ENCODE assay signal across 36 mouse cellular contexts in the genomic region with DNA sequence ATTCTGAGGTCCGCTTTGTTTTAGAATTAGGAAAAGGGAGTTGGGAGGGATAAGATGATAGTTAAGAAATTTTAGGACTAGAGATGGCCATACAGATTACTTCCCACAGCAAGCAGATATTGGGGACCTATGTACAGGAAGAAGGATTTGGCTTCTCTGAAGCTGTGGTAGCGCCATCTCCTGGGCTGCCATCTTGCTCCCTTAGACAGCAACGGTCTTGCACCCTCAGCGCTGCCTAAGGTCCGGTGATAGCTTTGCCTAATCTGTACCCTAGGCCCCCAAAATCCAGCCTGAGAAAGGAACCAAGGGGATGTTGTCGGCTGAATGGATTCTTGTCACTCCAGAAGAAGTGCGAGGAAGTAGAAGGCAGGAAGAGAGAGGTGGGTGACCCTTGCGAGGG. TPM values are rescaled to one million over a fixed set of nuclear protein-coding genes. Genes with fewer than 3 reads are reported as not detected.
A peak's percentile ranks its signal among the peaks of the same experiment; 100 is the strongest.
DNase-seq lines count a peak whose midpoint lies in the region; ATAC-seq and TF ChIP-seq lines count a peak whose summit lies in the region.
"Had no signal": no experiment of that assay in that cellular context is flagged by ENCODE, and none has a peak within 500 bp of the region (broad histone marks: within the 10 kb centered on the region; RNA-seq: fewer than 3 reads in every experiment).

No protein-coding gene starts in this region.

- 67% methylated on average over 8 of the region's 8 CpGs for WGBS in hindbrain, postnatal 0 days
- WGBS in hindbrain, embryonic 16.5 days = 71% methylated on average over 8 of the region's 8 CpGs
- WGBS in lung, postnatal 0 days = 50% methylated on average over 8 of the region's 8 CpGs
- WGBS in forebrain, embryonic 12.5 days = 60% methylated on average over 8 of the region's 8 CpGs

- DNase-seq in hindbrain, postnatal 0 days (ENCODE audit: low spot score) = no peak
- no peak for DNase-seq in lung, postnatal 0 days (ENCODE audit: low spot score)
- DNase-seq in lung, postnatal 25 days (ENCODE audit: low spot score) = no peak
- no peak for DNase-seq in brain, embryonic 14.5 days (ENCODE audit: low read depth)
- DNase-seq: adrenal gland, postnatal 25 days; B cell, adult 2 months; cerebellum, adult 18-20 months; cerebellum, postnatal 10 days; gastrocnemius, adult 2 months; gastrocnemius, postnatal 36 days; heart, adult 2 months; kidney, adult 18-20 months; kidney, postnatal 4 days; layer of hippocampus, postnatal 36 days; right cerebral cortex, adult 18-20 months; right cerebral cortex, postnatal 4 days; thymus, adult 2 months; thymus, postnatal 36 days had no signal

- H3K27me3 ChIP-seq in hindbrain, postnatal 0 days (ENCODE audit: insufficient read depth, low read length) = peaks cover 7% of the 10 kb centered on the region; the same call in 1 of the 2 replicates
- peaks cover 5% of the 10 kb centered on the region for H3K27me3 ChIP-seq in hindbrain, embryonic 16.5 days (replicated peaks; ENCODE audit: control insufficient read depth, insufficient read depth, low read length)
- H3K27me3 ChIP-seq in lung, postnatal 0 days (replicated peaks; ENCODE audit: insufficient read depth, low read length) = no peaks in the 10 kb centered on the region; the same call in 1 of the 2 replicates
- H3K27me3 ChIP-seq in E14TG2a.4 (ENCODE audit: insufficient read depth, low read length) = peaks cover 16% of the 10 kb centered on the region
- H3K27me3 ChIP-seq in forebrain, embryonic 12.5 days = peaks cover 52% of the 10 kb centered on the region

- no peak for ATAC-seq in hindbrain, postnatal 0 days
- ATAC-seq in hindbrain, embryonic 16.5 days = no peak
- ATAC-seq in lung, postnatal 0 days = no peak
- no peak for ATAC-seq in forebrain, embryonic 12.5 days (ENCODE audit: low FRiP score)
- ATAC-seq: forebrain, embryonic 15.5 days; midbrain, embryonic 16.5 days had no signal

- TF ChIP-seq CTCF in hindbrain, postnatal 0 days (IDR thresholded peaks at IDR 0.05; ENCODE audit: low read depth) = peak; percentile 35
- peak; percentile 37 for TF ChIP-seq CTCF in lung, postnatal 0 days (IDR thresholded peaks at IDR 0.05)
- peak; percentile 16 for TF ChIP-seq CTCF in E14TG2a.4 (conservative IDR thresholded peaks at IDR 0.05; ENCODE audit: low read length)
- TF ChIP-seq CTCF in brain, embryonic 14.5 days (IDR thresholded peaks at IDR 0.05; ENCODE audit: borderline replicate concordance, extremely low read depth, insufficient read depth, insufficient read length) = 0 out of 2 replicates have a peak, but pooled peaks have one; percentile 9

- H3K9ac ChIP-seq in hindbrain, postnatal 0 days (replicated peaks; ENCODE audit: low read length) = no peak overlapping the region
- H3K9ac ChIP-seq in hindbrain, embryonic 16.5 days (ENCODE audit: low read depth, low read length) = no peak overlapping the region
- no peak overlapping the region for H3K9ac ChIP-seq in lung, postnatal 0 days (replicated peaks; ENCODE audit: low read depth)
- H3K9ac ChIP-seq in forebrain, embryonic 12.5 days = no peak overlapping the region
- H3K9ac ChIP-seq: embryonic facial prominence, embryonic 15.5 days; forebrain, embryonic 15.5 days; hindbrain, embryonic 12.5 days; kidney, embryonic 15.5 days; limb, embryonic 15.5 days; liver, embryonic 14.5 days; neural tube, embryonic 12.5 days had no signal

- H3K27ac ChIP-seq in hindbrain, postnatal 0 days = no peak overlapping the region
- H3K27ac ChIP-seq in hindbrain, embryonic 16.5 days (ENCODE audit: low read depth, low read length) = no peak overlapping the region
- no peak overlapping the region for H3K27ac ChIP-seq in lung, postnatal 0 days (ENCODE audit: low read length)
- H3K27ac ChIP-seq in forebrain, embryonic 12.5 days = no peak overlapping the region
- H3K27ac ChIP-seq: embryonic facial prominence, embryonic 10.5 days; embryonic facial prominence, embryonic 15.5 days; forebrain, embryonic 15.5 days; gastrocnemius, adult 2 months; heart, adult 2 months; hindbrain, embryonic 12.5 days; kidney, embryonic 15.5 days; limb, embryonic 10.5 days; limb, embryonic 15.5 days; liver, embryonic 14.5 days; macrophage; neural tube, embryonic 12.5 days had no signal

- no peak overlapping the region for H3K4me3 ChIP-seq in hindbrain, postnatal 0 days (ENCODE audit: low read length)
- H3K4me3 ChIP-seq in hindbrain, embryonic 16.5 days (ENCODE audit: low read length) = no peak overlapping the region
- H3K4me3 ChIP-seq in lung, postnatal 0 days (ENCODE audit: low read depth, low read length) = no peak overlapping the region
- H3K4me3 ChIP-seq in E14TG2a.4 (replicated peaks; ENCODE audit: low read length) = no peak overlapping the region
- H3K4me3 ChIP-seq in forebrain, embryonic 12.5 days (replicated peaks) = no peak overlapping the region
- H3K4me3 ChIP-seq: embryonic facial prominence, embryonic 10.5 days; embryonic facial prominence, embryonic 15.5 days; forebrain, embryonic 15.5 days; gastrocnemius, adult 2 months; heart, adult 2 months; hindbrain, embryonic 12.5 days; kidney, embryonic 15.5 days; limb, embryonic 10.5 days; limb, embryonic 15.5 days; myocyte; neural tube, embryonic 12.5 days had no signal

- H3K4me2 ChIP-seq in hindbrain, postnatal 0 days (ENCODE audit: low read depth, low read length) = no peak overlapping the region
- no peak overlapping the region for H3K4me2 ChIP-seq in hindbrain, embryonic 16.5 days (ENCODE audit: low read length)
- no peak overlapping the region for H3K4me2 ChIP-seq in lung, postnatal 0 days (replicated peaks; ENCODE audit: low read depth, low read length)
- no peak overlapping the region for H3K4me2 ChIP-seq in forebrain, embryonic 12.5 days
- H3K4me2 ChIP-seq: embryonic facial prominence, embryonic 15.5 days; forebrain, embryonic 15.5 days; hindbrain, embryonic 12.5 days; kidney, embryonic 15.5 days; limb, embryonic 15.5 days; neural tube, embryonic 12.5 days had no signal

- no peaks in the 10 kb centered on the region for H3K4me1 ChIP-seq in hindbrain, postnatal 0 days (ENCODE audit: insufficient read depth, low read length)
- peaks cover 2% of the 10 kb centered on the region; the same call in 1 of the 2 replicates for H3K4me1 ChIP-seq in hindbrain, embryonic 16.5 days (ENCODE audit: control insufficient read depth, insufficient read depth, low read depth, low read length)
- H3K4me1 ChIP-seq in lung, postnatal 0 days (ENCODE audit: insufficient read depth, low read depth, low read length) = no peaks in the 10 kb centered on the region
- H3K4me1 ChIP-seq in E14TG2a.4 (replicated peaks; ENCODE audit: low read depth, low read length) = peaks cover 17% of the 10 kb centered on the region
- H3K4me1 ChIP-seq in forebrain, embryonic 12.5 days = no peaks in the 10 kb centered on the region
- H3K4me1 ChIP-seq: forebrain, embryonic 15.5 days; hindbrain, embryonic 12.5 days; limb, embryonic 15.5 days; neural tube, embryonic 12.5 days had no signal

- H3K36me3 ChIP-seq in hindbrain, postnatal 0 days (ENCODE audit: insufficient read depth, low read length) = no peaks in the 10 kb centered on the region
- H3K36me3 ChIP-seq in hindbrain, embryonic 16.5 days (ENCODE audit: control insufficient read depth, insufficient read depth, low read length) = no peaks in the 10 kb centered on the region
- H3K36me3 ChIP-seq in lung, postnatal 0 days (ENCODE audit: insufficient read depth, low read length) = no peaks in the 10 kb centered on the region
- no peaks in the 10 kb centered on the region for H3K36me3 ChIP-seq in E14TG2a.4 (ENCODE audit: insufficient read depth, low read length)
- no peaks in the 10 kb centered on the region for H3K36me3 ChIP-seq in forebrain, embryonic 12.5 days (replicated peaks)
- H3K36me3 ChIP-seq: embryonic facial prominence, embryonic 10.5 days; embryonic facial prominence, embryonic 15.5 days; forebrain, embryonic 15.5 days; hindbrain, embryonic 12.5 days; kidney, embryonic 15.5 days; limb, embryonic 10.5 days; limb, embryonic 15.5 days; neural tube, embryonic 12.5 days had no signal

- TF ChIP-seq POLR2A in brain, embryonic 14.5 days (IDR thresholded peaks at IDR 0.05; ENCODE audit: borderline replicate concordance, extremely low read depth, insufficient read depth, insufficient read length, poor library complexity, severe bottlenecking) = no peak

- TF ChIP-seq EP300 in lung, postnatal 0 days (IDR thresholded peaks at IDR 0.05) = no peak

- H3K9me3 ChIP-seq in hindbrain, postnatal 0 days (ENCODE audit: low read length) = no peaks in the 10 kb centered on the region
- no peaks in the 10 kb centered on the region for H3K9me3 ChIP-seq in hindbrain, embryonic 16.5 days (ENCODE audit: control insufficient read depth, low read length)
- H3K9me3 ChIP-seq in lung, postnatal 0 days (ENCODE audit: low read length) = no peaks in the 10 kb centered on the region
- no peaks in the 10 kb centered on the region; the same call in 1 of the 2 replicates for H3K9me3 ChIP-seq in E14TG2a.4 (ENCODE audit: low read length)
- H3K9me3 ChIP-seq in forebrain, embryonic 12.5 days = no peaks in the 10 kb centered on the region
- H3K9me3 ChIP-seq: embryonic facial prominence, embryonic 10.5 days; embryonic facial prominence, embryonic 15.5 days; forebrain, embryonic 15.5 days; hindbrain, embryonic 12.5 days; kidney, embryonic 15.5 days; limb, embryonic 10.5 days; limb, embryonic 15.5 days; neural tube, embryonic 12.5 days had no signal

RNA-seq across cellular contexts. Expression of a gene that starts 19.4 kb away (rescaled TPM):
- 1.8 and 2.0 TPM in 2 replicates for total RNA-seq in hindbrain, postnatal 0 days (2014; rRNA removed)
- 0.69 and 0.73 TPM in 2 replicates for polyA plus RNA-seq in hindbrain, postnatal 0 days (2015; fragmentation: Nextera tagmentation; extraction: Ambion mirVana)
- 0.96 and 0.99 TPM in 2 replicates for polyA plus RNA-seq in hindbrain, embryonic 16.5 days (2015; fragmentation: Nextera tagmentation; extraction: Ambion mirVana)
- 8.1 and 8.7 TPM in 2 replicates for polyA plus RNA-seq in lung, postnatal 0 days (2015; fragmentation: Nextera tagmentation; extraction: Ambion mirVana)
- 0.35 and 0.36 TPM in 2 replicates for polyA plus RNA-seq in brain, embryonic 14.5 days (2012; rRNA removed)
- polyA plus RNA-seq in forebrain, embryonic 12.5 days (2016; fragmentation: Nextera tagmentation; extraction: Ambion mirVana) = 0.17 and 0.60 TPM in 2 replicates
- total RNA-seq: common myeloid progenitor, adult 5-6 weeks; megakaryocyte-erythroid progenitor cell, adult 5-6 weeks had no signal
- polyA plus RNA-seq: macrophage had no signal

RNA-seq across cellular contexts. Expression of a gene that starts 53.2 kb away (rescaled TPM):
- 0.22 TPM in 1 of 2 replicates, not detected in the other for total RNA-seq in hindbrain, postnatal 0 days (2014; rRNA removed)
- 0.14 and 0.16 TPM in 2 replicates for polyA plus RNA-seq in hindbrain, postnatal 0 days (2015; fragmentation: Nextera tagmentation; extraction: Ambion mirVana)
- 0.10 and 0.12 TPM in 2 replicates for polyA plus RNA-seq in hindbrain, embryonic 16.5 days (2015; fragmentation: Nextera tagmentation; extraction: Ambion mirVana)
- 0.06 TPM in 1 of 2 replicates, not detected in the other for polyA plus RNA-seq in lung, postnatal 0 days (2015; fragmentation: Nextera tagmentation; extraction: Ambion mirVana)
- 0.22 and 0.23 TPM in 2 replicates for polyA plus RNA-seq in brain, embryonic 14.5 days (2012; rRNA removed)
- 0.09 and 0.15 TPM in 2 replicates for polyA plus RNA-seq in forebrain, embryonic 12.5 days (2016; fragmentation: Nextera tagmentation; extraction: Ambion mirVana)
- total RNA-seq: adrenal gland, adult 18-20 months; adrenal gland, postnatal 25 days; common myeloid progenitor, adult 5-6 weeks; gastrocnemius, adult 2 months; gastrocnemius, postnatal 36 days; layer of hippocampus, postnatal 36 days; megakaryocyte-erythroid progenitor cell, adult 5-6 weeks had no signal
- polyA plus RNA-seq: forebrain, embryonic 15.5 days; macrophage; midbrain, embryonic 16.5 days had no signal
